Mouse (Mus musculus): Measurements from ENCODE around the gene Hlf. TPM values are rescaled to one million over a fixed set of nuclear protein-coding genes. Genes with fewer than 3 reads are reported as not detected.
A peak's percentile ranks its signal among the peaks of the same experiment; 100 is the strongest.

Gene Hlf
- polyA plus RNA-seq, 1 experiment from 2014 or later, result 4.3 TPM

GRCm38 (mm10) chr11:90360536-90360935, 30.2 kb downstream of the Hlf start:
- no peak for ATAC-seq (ENCODE audit: insufficient number of reproducible peaks, insufficient read depth, low FRiP score, low read depth)
- WGBS, result 90% methylated on average over 5 of the region's 5 CpGs
- H3K27me3 ChIP-seq (ENCODE audit: control insufficient read depth, insufficient read depth, low read length), result no peaks in the 10 kb centered on the region
- H3K27ac ChIP-seq (replicated peaks in 1 of 2; ENCODE audit: control insufficient read depth in 1 of 2, insufficient read depth in 1 of 2, low read depth in 2 of 2, low read length in 2 of 2), result no peak overlapping the region
- no peaks in the 10 kb centered on the region for H3K36me3 ChIP-seq (ENCODE audit: control insufficient read depth, insufficient read depth, low read length)
- no peak overlapping the region for H3K4me3 ChIP-seq (ENCODE audit: control insufficient read depth in 1 of 2, insufficient read depth in 1 of 2, low read depth in 1 of 2, low read length in 2 of 2)
- H3K9me3 ChIP-seq (ENCODE audit: control insufficient read depth, low read length), result no peaks in the 10 kb centered on the region
- H3K4me1 ChIP-seq (ENCODE audit: control insufficient read depth in 2 of 2, insufficient read depth in 2 of 2, low read length in 2 of 2), result peaks cover 29 to 31% of the 10 kb centered on the region in 2 experiments
- H3K4me2 ChIP-seq (ENCODE audit: low read length), result no peak overlapping the region
- H3K9ac ChIP-seq (ENCODE audit: low read length), result no peak overlapping the region

- Histone ChIP-seq H3K4me1 (ENCODE audit: control insufficient read depth in 2 of 2, insufficient read depth in 2 of 2, low read length in 2 of 2) (peaks cover 36 to 37% of the 10 kb centered on the region in 2 experiments), H3K27ac (replicated peaks in 1 of 2; ENCODE audit: control insufficient read depth in 1 of 2, insufficient read depth in 1 of 2, low read depth in 2 of 2, low read length in 2 of 2) (no peak overlapping the region; a peak in 1 of 4 replicates), H3K27me3 (ENCODE audit: control insufficient read depth, insufficient read depth, low read length) (no peaks in the 10 kb centered on the region), H3K9ac (ENCODE audit: low read length) (no peak overlapping the region), H3K9me3 (ENCODE audit: control insufficient read depth, low read length) (no peaks in the 10 kb centered on the region), H3K4me3 (ENCODE audit: control insufficient read depth in 1 of 2, insufficient read depth in 1 of 2, low read depth in 1 of 2, low read length in 2 of 2) (no peak overlapping the region), H3K36me3 (ENCODE audit: control insufficient read depth, insufficient read depth, low read length) (no peaks in the 10 kb centered on the region), H3K4me2 (ENCODE audit: low read length) (no peak overlapping the region)
- no peak for ATAC-seq (ENCODE audit: insufficient number of reproducible peaks, insufficient read depth, low FRiP score, low read depth)
- WGBS, result 32% methylated on average over 8 of the region's 8 CpGs
Measured at GRCm38 (mm10) chr11:90358063-90358462, 32.6 kb downstream of the Hlf start.

- peak overlapping the region in 1 of 2 experiments; percentile 58; a peak in 1 of 4 replicates for H3K27ac ChIP-seq (replicated peaks in 1 of 2; ENCODE audit: control insufficient read depth in 1 of 2, insufficient read depth in 1 of 2, low read depth in 2 of 2, low read length in 2 of 2)
- H3K9ac ChIP-seq (ENCODE audit: low read length), result no peak overlapping the region
- no peaks in the 10 kb centered on the region for H3K36me3 ChIP-seq (ENCODE audit: control insufficient read depth, insufficient read depth, low read length)
- H3K9me3 ChIP-seq (ENCODE audit: control insufficient read depth, low read length), result no peaks in the 10 kb centered on the region
- H3K4me1 ChIP-seq (ENCODE audit: control insufficient read depth in 2 of 2, insufficient read depth in 2 of 2, low read length in 2 of 2), result peaks cover 37 to 38% of the 10 kb centered on the region in 2 experiments
- H3K4me3 ChIP-seq (ENCODE audit: control insufficient read depth in 1 of 2, insufficient read depth in 1 of 2, low read depth in 1 of 2, low read length in 2 of 2), result no peak overlapping the region
- H3K27me3 ChIP-seq (ENCODE audit: control insufficient read depth, insufficient read depth, low read length), result no peaks in the 10 kb centered on the region
- H3K4me2 ChIP-seq (ENCODE audit: low read length), result no peak overlapping the region
- no peak for ATAC-seq (ENCODE audit: insufficient number of reproducible peaks, insufficient read depth, low FRiP score, low read depth)
- WGBS, result 90% methylated on average over 7 of the region's 7 CpGs
Measured at GRCm38 (mm10) chr11:90357371-90357770, 33.3 kb downstream of the Hlf start.

GRCm38 (mm10) chr11:90356495-90357304, 34.0 kb downstream of the Hlf start:
- peaks cover 37 to 38% of the 10 kb centered on the region in 2 experiments for H3K4me1 ChIP-seq (ENCODE audit: control insufficient read depth in 2 of 2, insufficient read depth in 2 of 2, low read length in 2 of 2)
- H3K27me3 ChIP-seq (ENCODE audit: control insufficient read depth, insufficient read depth, low read length), result no peaks in the 10 kb centered on the region
- WGBS, result 36% methylated on average over 9 of the region's 9 CpGs
- peak overlapping the region; percentile 37 for H3K4me2 ChIP-seq (ENCODE audit: low read length)
- H3K4me3 ChIP-seq (ENCODE audit: control insufficient read depth in 1 of 2, insufficient read depth in 1 of 2, low read depth in 1 of 2, low read length in 2 of 2), result no peak overlapping the region
- H3K9me3 ChIP-seq (ENCODE audit: control insufficient read depth, low read length), result no peaks in the 10 kb centered on the region
- no peak for ATAC-seq (ENCODE audit: insufficient number of reproducible peaks, insufficient read depth, low FRiP score, low read depth)
- H3K9ac ChIP-seq (ENCODE audit: low read length), result no peak overlapping the region
- peak overlapping the region; percentile 41 to 58; a peak in 2 of 4 replicates for H3K27ac ChIP-seq (replicated peaks in 1 of 2; ENCODE audit: control insufficient read depth in 1 of 2, insufficient read depth in 1 of 2, low read depth in 2 of 2, low read length in 2 of 2)
- H3K36me3 ChIP-seq (ENCODE audit: control insufficient read depth, insufficient read depth, low read length), result no peaks in the 10 kb centered on the region

- Histone ChIP-seq H3K9me3 (ENCODE audit: control insufficient read depth, low read length) (no peaks in the 10 kb centered on the region), H3K9ac (ENCODE audit: low read length) (no peak overlapping the region), H3K27me3 (ENCODE audit: control insufficient read depth, insufficient read depth, low read length) (no peaks in the 10 kb centered on the region), H3K36me3 (ENCODE audit: control insufficient read depth, insufficient read depth, low read length) (no peaks in the 10 kb centered on the region), H3K4me2 (ENCODE audit: low read length) (peak overlapping the region; percentile 37), H3K4me3 (ENCODE audit: control insufficient read depth in 1 of 2, insufficient read depth in 1 of 2, low read depth in 1 of 2, low read length in 2 of 2) (no peak overlapping the region), H3K4me1 (ENCODE audit: control insufficient read depth in 2 of 2, insufficient read depth in 2 of 2, low read length in 2 of 2) (peaks cover 37 to 38% of the 10 kb centered on the region in 2 experiments), H3K27ac (replicated peaks in 1 of 2; ENCODE audit: control insufficient read depth in 1 of 2, insufficient read depth in 1 of 2, low read depth in 2 of 2, low read length in 2 of 2) (peak overlapping the region; percentile 69 to 77)
- 13% methylated on average over 3 of the region's 3 CpGs for WGBS
- ATAC-seq (ENCODE audit: insufficient number of reproducible peaks, insufficient read depth, low FRiP score, low read depth), result no peak
Measured at GRCm38 (mm10) chr11:90356036-90356435, 34.7 kb downstream of the Hlf start.

GRCm38 (mm10) chr11:90355270-90355681, 35.4 kb downstream of the Hlf start:
- Histone ChIP-seq H3K27me3 (ENCODE audit: control insufficient read depth, insufficient read depth, low read length) (no peaks in the 10 kb centered on the region), H3K36me3 (ENCODE audit: control insufficient read depth, insufficient read depth, low read length) (no peaks in the 10 kb centered on the region), H3K4me3 (ENCODE audit: control insufficient read depth in 1 of 2, insufficient read depth in 1 of 2, low read depth in 1 of 2, low read length in 2 of 2) (no peak overlapping the region), H3K4me2 (ENCODE audit: low read length) (no peak overlapping the region), H3K9ac (ENCODE audit: low read length) (no peak overlapping the region), H3K9me3 (ENCODE audit: control insufficient read depth, low read length) (no peaks in the 10 kb centered on the region), H3K27ac (replicated peaks in 1 of 2; ENCODE audit: control insufficient read depth in 1 of 2, insufficient read depth in 1 of 2, low read depth in 2 of 2, low read length in 2 of 2) (peak overlapping the region; percentile 69 to 77; a peak in 2 of 4 replicates), H3K4me1 (ENCODE audit: control insufficient read depth in 2 of 2, insufficient read depth in 2 of 2, low read length in 2 of 2) (peaks cover 37 to 38% of the 10 kb centered on the region in 2 experiments)
- peak; percentile 25 for ATAC-seq (ENCODE audit: insufficient number of reproducible peaks, insufficient read depth, low FRiP score, low read depth)
- 24% methylated on average over 7 of the region's 7 CpGs for WGBS

- Histone ChIP-seq H3K27ac (replicated peaks in 1 of 2; ENCODE audit: control insufficient read depth in 1 of 2, insufficient read depth in 1 of 2, low read depth in 2 of 2, low read length in 2 of 2) (no peak overlapping the region), H3K9me3 (ENCODE audit: control insufficient read depth, low read length) (no peaks in the 10 kb centered on the region), H3K9ac (ENCODE audit: low read length) (no peak overlapping the region), H3K4me2 (ENCODE audit: low read length) (no peak overlapping the region), H3K4me1 (ENCODE audit: control insufficient read depth in 2 of 2, insufficient read depth in 2 of 2, low read length in 2 of 2) (peaks cover 28 to 34% of the 10 kb centered on the region in 2 experiments), H3K27me3 (ENCODE audit: control insufficient read depth, insufficient read depth, low read length) (no peaks in the 10 kb centered on the region), H3K4me3 (ENCODE audit: control insufficient read depth in 1 of 2, insufficient read depth in 1 of 2, low read depth in 1 of 2, low read length in 2 of 2) (no peak overlapping the region), H3K36me3 (ENCODE audit: control insufficient read depth, insufficient read depth, low read length) (no peaks in the 10 kb centered on the region)
- ATAC-seq (ENCODE audit: insufficient number of reproducible peaks, insufficient read depth, low FRiP score, low read depth), result no peak
- WGBS, result 77% methylated on average over 7 of the region's 7 CpGs
Measured at GRCm38 (mm10) chr11:90352696-90353095, 38.0 kb downstream of the Hlf start.
